Mouse (Mus musculus): ENCODE measurements around the gene Vmn1r55. TPM values are rescaled to one million over a fixed set of nuclear protein-coding genes. Genes with fewer than 3 reads are reported as not detected.
A peak's percentile ranks its signal among the peaks of the same experiment; 100 is the strongest.
"Not testable (repeated sequence)": the region's sequence is repeated elsewhere in the genome, so short reads cannot be mapped to it uniquely, and the experiment has no call there.

The Vmn1r55 gene
- total and polyA plus RNA-seq, 3 experiments = not detected

DNA sequence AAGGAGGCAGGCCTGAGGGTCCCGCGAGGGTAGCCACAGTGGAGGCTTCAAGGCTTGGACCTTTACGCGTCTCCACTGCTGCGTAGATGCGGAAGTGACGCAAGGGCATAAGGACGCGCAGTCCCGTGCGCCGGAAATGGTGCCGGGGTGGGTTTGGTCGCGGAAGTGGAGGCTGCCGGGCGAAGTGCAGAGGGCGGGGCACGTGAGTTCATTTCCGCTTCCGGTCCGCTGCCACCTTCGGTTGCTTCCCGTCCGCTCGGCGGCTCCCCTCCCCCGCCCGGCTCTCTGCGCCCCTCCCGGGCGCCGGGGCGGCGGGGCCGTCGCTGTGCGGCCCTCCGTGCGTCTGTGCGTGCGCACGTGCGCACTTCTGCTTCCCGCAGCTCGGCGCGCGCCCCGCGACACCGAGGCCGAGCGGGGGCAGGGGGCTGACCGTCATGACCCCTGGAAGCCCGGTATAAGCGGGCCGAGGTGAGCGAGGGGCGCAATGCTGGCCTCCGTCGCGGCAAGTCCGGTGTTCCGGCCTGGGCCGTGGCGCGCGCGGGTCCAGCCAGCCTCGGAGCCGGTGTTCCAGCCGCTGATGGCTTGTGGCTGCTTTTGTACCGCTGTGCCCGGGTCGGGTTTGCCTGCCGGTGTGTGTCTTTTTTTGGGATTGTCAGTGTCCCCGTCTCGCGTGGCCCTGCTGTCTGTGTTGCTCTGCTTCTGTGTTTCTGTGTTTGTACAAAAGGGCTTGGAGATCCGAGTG lies 69.3 kb downstream of the Vmn1r55 start, which contains the start of gene Epn1 (continued):
- TF ChIP-seq TCF12 (IDR thresholded peaks at IDR 0.05; ENCODE audit: low read depth, low read length) = peak; percentile 50
- TF ChIP-seq MYC (IDR thresholded peaks at IDR 0.05; ENCODE audit: low read depth, low read length) = no peak
- TF ChIP-seq POLR2A (IDR thresholded peaks at IDR 0.05; ENCODE audit: control insufficient read depth in 1 of 2, insufficient read depth in 1 of 2, low read depth in 1 of 2, low read length in 2 of 2, poor library complexity in 1 of 2) = peak; percentile 64 to 73
- TF ChIP-seq RCOR1 (IDR thresholded peaks at IDR 0.05; ENCODE audit: low read depth, low read length) = peak; percentile 43; the same call in 1 of the 2 replicates
- peak; percentile 99 for TF ChIP-seq POLR2AphosphoS2 (IDR thresholded peaks at IDR 0.05; ENCODE audit: low read length)
- peak; percentile 60 for TF ChIP-seq NELFE (IDR thresholded peaks at IDR 0.05; ENCODE audit: low read depth, low read length)
- TF ChIP-seq NRF1 (IDR thresholded peaks at IDR 0.05; ENCODE audit: insufficient read depth, low read depth, low read length, poor library complexity, severe bottlenecking) = peak; percentile 52; the same call in 1 of the 2 replicates

GRCm38 (mm10) chr7:5079365-5080009 lies 70.0 kb downstream of the Vmn1r55 start:
- not testable (repeated sequence) for H3K27me3 ChIP-seq (ENCODE audit: control insufficient read depth in 1 of 2, insufficient read depth in 2 of 2, low read length in 2 of 2); H3K9me3 ChIP-seq (replicated peaks; ENCODE audit: insufficient read depth, low read length); DNase-seq (ENCODE audit: low read depth, low spot score)
- Histone ChIP-seq H3K9ac (ENCODE audit: control insufficient read depth, low read depth, low read length, poor library complexity, severe bottlenecking) (peak overlapping the region; percentile 59), H3K4me1 (ENCODE audit: control insufficient read depth in 1 of 2, insufficient read depth in 2 of 2, low read length in 2 of 2) (peaks cover 12 to 34% of the 10 kb centered on the region in 2 experiments), H3K79me2 (ENCODE audit: control insufficient read depth, insufficient read depth, low read length, poor library complexity) (peaks cover 34% of the 10 kb centered on the region), H3K4me3 (ENCODE audit: control insufficient read depth in 1 of 2, insufficient read depth in 1 of 2, low read depth in 2 of 2, low read length in 2 of 2) (peak overlapping the region; percentile 17 to 30; a peak in 2 of 4 replicates), H3K36me3 (ENCODE audit: control insufficient read depth in 1 of 2, insufficient read depth in 2 of 2, low read length in 2 of 2) (peaks cover 24 to 43% of the 10 kb centered on the region in 2 experiments), H3K27ac (ENCODE audit: control insufficient read depth, low read depth, low read length) (peak overlapping the region; percentile 78)

Other genes with a start within 250 kb of the Vmn1r55 start
- 0.15 TPM in 1 of 2 replicates, not detected in the other for gene Gm36210, start 243.2 kb downstream of the Vmn1r55 start, total RNA-seq (2012; rRNA removed)
- gene Gm36210, start 243.2 kb downstream of the Vmn1r55 start, polyA plus RNA-seq (2012; ENCODE audit: insufficient read depth in 1 of 2, insufficient read length in 2 of 2, low read depth in 1 of 2, low replicate concordance in 2 of 2, missing spikeins in 1 of 2) = under 1 TPM in 1 of 2 experiments, not detected in 1; 0.97 TPM
- 2.5 and 3.3 TPM in 2 replicates for gene Zfp628, start 234.5 kb downstream of the Vmn1r55 start, total RNA-seq (2012; rRNA removed)
- gene Zfp628, start 234.5 kb downstream of the Vmn1r55 start, polyA plus RNA-seq (2012; ENCODE audit: insufficient read depth in 1 of 2, insufficient read length in 2 of 2, low read depth in 1 of 2, low replicate concordance in 2 of 2, missing spikeins in 1 of 2) = 10 to 100 TPM in 1 of 2 experiments, not detected in 1; 17.6 TPM
- gene Nat14, start 227.6 kb downstream of the Vmn1r55 start, total RNA-seq (2012; rRNA removed) = 0.81 and 0.85 TPM in 2 replicates
- 1 to 10 TPM in 1 of 2 experiments, not detected in 1; 1.9 TPM for gene Nat14, start 227.6 kb downstream of the Vmn1r55 start, polyA plus RNA-seq (2012; ENCODE audit: insufficient read depth in 1 of 2, insufficient read length in 2 of 2, low read depth in 1 of 2, low replicate concordance in 2 of 2, missing spikeins in 1 of 2)
- gene Ssc5d, start 223.9 kb downstream of the Vmn1r55 start, total RNA-seq (2012; rRNA removed) = 0.04 TPM in 1 of 2 replicates, not detected in the other
- gene Ssc5d, start 223.9 kb downstream of the Vmn1r55 start, polyA plus RNA-seq (2012; ENCODE audit: insufficient read depth in 1 of 2, insufficient read length in 2 of 2, low read depth in 1 of 2, low replicate concordance in 2 of 2, missing spikeins in 1 of 2) = under 1 TPM in 1 of 2 experiments, not detected in 1; 0.17 TPM
- not detected in 2 replicates for gene Sbk2, start 185.3 kb downstream of the Vmn1r55 start, total RNA-seq (2012; rRNA removed)
- not detected for gene Sbk2, start 185.3 kb downstream of the Vmn1r55 start, polyA plus RNA-seq (2012; ENCODE audit: insufficient read depth in 1 of 2, insufficient read length in 2 of 2, low read depth in 1 of 2, low replicate concordance in 2 of 2, missing spikeins in 1 of 2)
- not detected in 2 replicates for gene Sbk3, start 178.5 kb downstream of the Vmn1r55 start, total RNA-seq (2012; rRNA removed)
- not detected for gene Sbk3, start 178.5 kb downstream of the Vmn1r55 start, polyA plus RNA-seq (2012; ENCODE audit: insufficient read depth in 1 of 2, insufficient read length in 2 of 2, low read depth in 1 of 2, low replicate concordance in 2 of 2, missing spikeins in 1 of 2)
- 0.42 and 0.54 TPM in 2 replicates for gene Zfp579, start 153.5 kb downstream of the Vmn1r55 start, total RNA-seq (2012; rRNA removed)
- gene Zfp579, start 153.5 kb downstream of the Vmn1r55 start, polyA plus RNA-seq (2012; ENCODE audit: insufficient read depth in 1 of 2, insufficient read length in 2 of 2, low read depth in 1 of 2, low replicate concordance in 2 of 2, missing spikeins in 1 of 2) = 1 to 10 TPM in 1 of 2 experiments, not detected in 1; 3.6 TPM
- gene Zfp524, start 135.3 kb downstream of the Vmn1r55 start, total RNA-seq (2012; rRNA removed) = 9.2 and 9.4 TPM in 2 replicates
- gene Zfp524, start 135.3 kb downstream of the Vmn1r55 start, polyA plus RNA-seq (2012; ENCODE audit: insufficient read depth in 1 of 2, insufficient read length in 2 of 2, low read depth in 1 of 2, low replicate concordance in 2 of 2, missing spikeins in 1 of 2) = 10 to 100 TPM in 1 of 2 experiments, not detected in 1; 12.7 TPM
- 27.5 and 28.1 TPM in 2 replicates for gene Fiz1, start 135.0 kb downstream of the Vmn1r55 start, total RNA-seq (2012; rRNA removed)
- 10 to 100 TPM in 1 of 2 experiments, not detected in 1; 56.5 TPM for gene Fiz1, start 135.0 kb downstream of the Vmn1r55 start, polyA plus RNA-seq (2012; ENCODE audit: insufficient read depth in 1 of 2, insufficient read length in 2 of 2, low read depth in 1 of 2, low replicate concordance in 2 of 2, missing spikeins in 1 of 2)
- not detected in 2 replicates for gene Gm44973, start 134.2 kb downstream of the Vmn1r55 start, total RNA-seq (2012; rRNA removed)
- gene Gm44973, start 134.2 kb downstream of the Vmn1r55 start, polyA plus RNA-seq (2012; ENCODE audit: insufficient read depth in 1 of 2, insufficient read length in 2 of 2, low read depth in 1 of 2, low replicate concordance in 2 of 2, missing spikeins in 1 of 2) = 1 to 10 TPM in 1 of 2 experiments, not detected in 1; 7.9 TPM
- 12.2 and 12.7 TPM in 2 replicates for gene Zfp865, start 129.3 kb downstream of the Vmn1r55 start, total RNA-seq (2012; rRNA removed)
- gene Zfp865, start 129.3 kb downstream of the Vmn1r55 start, polyA plus RNA-seq (2012; ENCODE audit: insufficient read depth in 1 of 2, insufficient read length in 2 of 2, low read depth in 1 of 2, low replicate concordance in 2 of 2, missing spikeins in 1 of 2) = 10 to 100 TPM in 1 of 2 experiments, not detected in 1; 34.6 TPM
- 0.39 and 0.50 TPM in 2 replicates for gene Ccdc106, start 129.1 kb downstream of the Vmn1r55 start, total RNA-seq (2012; rRNA removed)
- gene Ccdc106, start 129.1 kb downstream of the Vmn1r55 start, polyA plus RNA-seq (2012; ENCODE audit: insufficient read depth in 1 of 2, insufficient read length in 2 of 2, low read depth in 1 of 2, low replicate concordance in 2 of 2, missing spikeins in 1 of 2) = under 1 TPM in 1 of 2 experiments, not detected in 1; 0.82 TPM
- gene 4632433K11Rik, start 115.6 kb downstream of the Vmn1r55 start, total RNA-seq (2012; rRNA removed) = not detected in 2 replicates
- not detected for gene 4632433K11Rik, start 115.6 kb downstream of the Vmn1r55 start, polyA plus RNA-seq (2012; ENCODE audit: insufficient read depth in 1 of 2, insufficient read length in 2 of 2, low read depth in 1 of 2, low replicate concordance in 2 of 2, missing spikeins in 1 of 2)
- 0.96 and 1.2 TPM in 2 replicates for gene Zfp784, start 111.2 kb downstream of the Vmn1r55 start, total RNA-seq (2012; rRNA removed)
- 1 to 10 TPM in 1 of 2 experiments, not detected in 1; 2.9 TPM for gene Zfp784, start 111.2 kb downstream of the Vmn1r55 start, polyA plus RNA-seq (2012; ENCODE audit: insufficient read depth in 1 of 2, insufficient read length in 2 of 2, low read depth in 1 of 2, low replicate concordance in 2 of 2, missing spikeins in 1 of 2)
- gene Zfp580, start 98.1 kb downstream of the Vmn1r55 start, total RNA-seq (2012; rRNA removed) = 1.0 and 1.7 TPM in 2 replicates
- 10 to 100 TPM in 1 of 2 experiments, not detected in 1; 19.9 TPM for gene Zfp580, start 98.1 kb downstream of the Vmn1r55 start, polyA plus RNA-seq (2012; ENCODE audit: insufficient read depth in 1 of 2, insufficient read length in 2 of 2, low read depth in 1 of 2, low replicate concordance in 2 of 2, missing spikeins in 1 of 2)
- gene U2af2, start 87.5 kb downstream of the Vmn1r55 start, total RNA-seq (2012; rRNA removed) = 301 and 311 TPM in 2 replicates
- gene U2af2, start 87.5 kb downstream of the Vmn1r55 start, polyA plus RNA-seq (2012; ENCODE audit: insufficient read depth in 1 of 2, insufficient read length in 2 of 2, low read depth in 1 of 2, low replicate concordance in 2 of 2, missing spikeins in 1 of 2) = 100 to 1,000 TPM; 477 to 491 TPM
- gene Epn1, start 69.4 kb downstream of the Vmn1r55 start, total RNA-seq (2012; rRNA removed) = 72.3 and 75.5 TPM in 2 replicates
- gene Epn1, start 69.4 kb downstream of the Vmn1r55 start, polyA plus RNA-seq (2012; ENCODE audit: insufficient read depth in 1 of 2, insufficient read length in 2 of 2, low read depth in 1 of 2, low replicate concordance in 2 of 2, missing spikeins in 1 of 2) = 100 to 1,000 TPM in 1 of 2 experiments, not detected in 1; 147 TPM
- gene Rfpl4, start 32.7 kb downstream of the Vmn1r55 start, total RNA-seq (2012; rRNA removed) = not detected in 2 replicates
- gene Rfpl4, start 32.7 kb downstream of the Vmn1r55 start, polyA plus RNA-seq (2012; ENCODE audit: insufficient read depth in 1 of 2, insufficient read length in 2 of 2, low read depth in 1 of 2, low replicate concordance in 2 of 2, missing spikeins in 1 of 2) = not detected
- gene Rasl2-9, start 23.7 kb downstream of the Vmn1r55 start, total RNA-seq (2012; rRNA removed) = not detected in 2 replicates
- gene Rasl2-9, start 23.7 kb downstream of the Vmn1r55 start, polyA plus RNA-seq (2012; ENCODE audit: insufficient read depth in 1 of 2, insufficient read length in 2 of 2, low read depth in 1 of 2, low replicate concordance in 2 of 2, missing spikeins in 1 of 2) = 100 to 1,000 TPM in 1 of 2 experiments, under 1 TPM in 1; 0.65 to 196 TPM
- gene Vmn1r56, start 47.1 kb upstream of the Vmn1r55 start, total RNA-seq (2012; rRNA removed) = not detected in 2 replicates
- not detected for gene Vmn1r56, start 47.1 kb upstream of the Vmn1r55 start, polyA plus RNA-seq (2012; ENCODE audit: insufficient read depth in 1 of 2, insufficient read length in 2 of 2, low read depth in 1 of 2, low replicate concordance in 2 of 2, missing spikeins in 1 of 2)
- gene Vmn1r57, start 68.8 kb upstream of the Vmn1r55 start, total RNA-seq (2012; rRNA removed) = not detected in 2 replicates
- gene Vmn1r57, start 68.8 kb upstream of the Vmn1r55 start, polyA plus RNA-seq (2012; ENCODE audit: insufficient read depth in 1 of 2, insufficient read length in 2 of 2, low read depth in 1 of 2, low replicate concordance in 2 of 2, missing spikeins in 1 of 2) = not detected
- gene Gm5065, start 200.9 kb upstream of the Vmn1r55 start, total RNA-seq (2012; rRNA removed) = not detected in 2 replicates
- gene Gm5065, start 200.9 kb upstream of the Vmn1r55 start, polyA plus RNA-seq (2012; ENCODE audit: insufficient read depth in 1 of 2, insufficient read length in 2 of 2, low read depth in 1 of 2, low replicate concordance in 2 of 2, missing spikeins in 1 of 2) = not detected
- not detected in 2 replicates for gene Nlrp2, start 201.4 kb upstream of the Vmn1r55 start, total RNA-seq (2012; rRNA removed)
- gene Nlrp2, start 201.4 kb upstream of the Vmn1r55 start, polyA plus RNA-seq (2012; ENCODE audit: insufficient read depth in 1 of 2, insufficient read length in 2 of 2, low read depth in 1 of 2, low replicate concordance in 2 of 2, missing spikeins in 1 of 2) = not detected